Mouse (Mus musculus): Measurements from ENCODE around the gene Ide. TPM values are rescaled to one million over a fixed set of nuclear protein-coding genes. Genes with fewer than 3 reads are reported as not detected.

The Ide gene
- 54.3 and 65.3 TPM in 2 replicates for polyA plus RNA-seq (2014; fragmentation: Nextera tagmentation; extraction: Ambion mirVana)

- Histone ChIP-seq H3K27me3 (ENCODE audit: control insufficient read depth, insufficient read depth, low read length) (no peaks in the 10 kb centered on the region), H3K9me3 (ENCODE audit: control insufficient read depth, low read length) (no peaks in the 10 kb centered on the region), H3K4me2 (replicated peaks) (no peak within 1 kb of the TSS), H3K27ac (no peak within 1 kb of the TSS), H3K9ac (no peak within 1 kb of the TSS), H3K36me3 (replicated peaks; ENCODE audit: control insufficient read depth, insufficient read depth) (no peaks in the 10 kb centered on the region), H3K4me3 (replicated peaks; ENCODE audit: low read length) (no peak within 1 kb of the TSS), H3K4me1 (replicated peaks; ENCODE audit: control insufficient read depth, insufficient read depth, low read length) (no peaks in the 10 kb centered on the region)
- ATAC-seq (ENCODE audit: low FRiP score): no peak
- no peak for DNase-seq (ENCODE audit: low spot score)
- WGBS: 77% methylated on average over 4 of the region's 4 CpGs
Measured at GRCm38 (mm10) chr19:37337752-37338151, at the start of gene Ide. Gene Ide (minus strand): TSS chr19:37337852.

GRCm38 (mm10) chr19:37386126-37386525 is 48.5 kb upstream of the Ide start:
- whole genome bisulfite sequencing: 77% methylated on average over 3 of the region's 3 CpGs
- H3K4me3 ChIP-seq (replicated peaks; ENCODE audit: low read length): no peak overlapping the region
- no peaks in the 10 kb centered on the region for H3K27me3 ChIP-seq (ENCODE audit: control insufficient read depth, insufficient read depth, low read length)
- no peak overlapping the region for H3K9ac ChIP-seq
- ATAC-seq (ENCODE audit: low FRiP score) (no peak), DNase-seq (ENCODE audit: low spot score) (no peak)
- H3K9me3 ChIP-seq (ENCODE audit: control insufficient read depth, low read length): no peaks in the 10 kb centered on the region
- no peaks in the 10 kb centered on the region for H3K4me1 ChIP-seq (replicated peaks; ENCODE audit: control insufficient read depth, insufficient read depth, low read length)
- no peaks in the 10 kb centered on the region; the same call in 1 of the 2 replicates for H3K36me3 ChIP-seq (replicated peaks; ENCODE audit: control insufficient read depth, insufficient read depth)
- no peak overlapping the region for H3K27ac ChIP-seq
- no peak overlapping the region for H3K4me2 ChIP-seq (replicated peaks)

GRCm38 (mm10) chr19:37378816-37379215 is 41.2 kb upstream of the Ide start:
- Histone ChIP-seq H3K27ac (no peak overlapping the region), H3K27me3 (ENCODE audit: control insufficient read depth, insufficient read depth, low read length) (no peaks in the 10 kb centered on the region), H3K9ac (no peak overlapping the region), H3K4me1 (replicated peaks; ENCODE audit: control insufficient read depth, insufficient read depth, low read length) (peaks cover 10% of the 10 kb centered on the region), H3K4me2 (replicated peaks) (no peak overlapping the region), H3K4me3 (replicated peaks; ENCODE audit: low read length) (no peak overlapping the region), H3K36me3 (replicated peaks; ENCODE audit: control insufficient read depth, insufficient read depth) (no peaks in the 10 kb centered on the region), H3K9me3 (ENCODE audit: control insufficient read depth, low read length) (no peaks in the 10 kb centered on the region)
- ATAC-seq (ENCODE audit: low FRiP score) (no peak), DNase-seq (ENCODE audit: low spot score) (no peak)
- 89% methylated on average over 6 of the region's 6 CpGs for WGBS

DNA sequence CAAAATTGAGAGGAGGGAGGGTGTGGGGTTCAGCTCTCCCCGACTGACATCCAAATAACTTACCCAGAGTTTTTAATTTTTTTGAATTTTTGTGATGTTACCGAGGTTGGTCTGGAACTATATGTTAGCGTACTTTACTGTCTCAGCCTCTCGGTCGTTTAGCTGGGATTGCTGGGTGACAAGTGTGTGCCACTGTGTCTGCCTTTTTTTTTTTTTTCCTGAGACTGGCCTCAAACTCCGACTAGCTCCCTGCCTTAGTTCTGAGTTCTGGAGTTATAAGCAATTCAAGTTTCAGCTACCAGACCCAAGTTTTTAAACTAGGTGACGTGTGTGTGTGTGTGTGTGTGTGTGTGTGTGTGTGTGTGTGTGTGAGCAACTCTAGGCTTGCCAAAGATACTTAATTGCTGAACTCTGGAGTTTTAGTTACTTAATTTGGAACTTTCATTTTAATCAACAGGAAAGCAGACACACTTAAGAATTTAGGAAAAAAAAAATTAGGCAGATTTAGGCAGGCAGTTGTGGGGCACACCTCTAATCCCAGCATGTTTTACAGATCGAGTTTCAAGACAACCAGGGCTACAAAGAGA is 39.8 kb upstream of the Ide start:
- WGBS: 31% methylated on average over 8 of the region's 8 CpGs
- Histone ChIP-seq H3K36me3 (replicated peaks; ENCODE audit: control insufficient read depth, insufficient read depth) (no peaks in the 10 kb centered on the region), H3K27ac (no peak overlapping the region), H3K4me3 (replicated peaks; ENCODE audit: low read length) (peak overlapping the region; percentile 71), H3K27me3 (ENCODE audit: control insufficient read depth, insufficient read depth, low read length) (no peaks in the 10 kb centered on the region), H3K9ac (peak overlapping the region; percentile 51; the same call in 1 of the 2 replicates), H3K9me3 (ENCODE audit: control insufficient read depth, low read length) (no peaks in the 10 kb centered on the region), H3K4me1 (replicated peaks; ENCODE audit: control insufficient read depth, insufficient read depth, low read length) (peaks cover 10% of the 10 kb centered on the region), H3K4me2 (replicated peaks) (peak overlapping the region; percentile 81)
- DNase-seq (ENCODE audit: low spot score): no peak
- no peak for ATAC-seq (ENCODE audit: low FRiP score)

DNA sequence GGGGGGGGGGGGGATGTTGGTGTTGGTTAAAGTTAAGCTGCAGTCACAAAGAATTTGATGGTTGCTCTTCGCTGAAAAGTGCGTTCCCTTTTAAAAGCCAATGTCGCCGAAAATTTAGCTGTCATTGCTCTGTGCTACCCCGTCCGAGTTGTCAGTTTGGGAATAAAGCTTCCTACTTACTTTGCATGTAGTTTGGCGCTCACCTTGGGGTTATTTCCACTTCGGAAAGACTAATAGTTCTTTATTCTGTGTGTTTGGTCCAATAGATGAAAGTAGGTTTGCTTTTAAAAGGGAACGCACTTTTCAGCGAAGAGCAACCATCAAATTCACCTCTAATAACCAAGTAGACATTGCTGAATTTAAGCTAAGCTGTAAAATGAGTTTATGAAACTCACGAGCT is 39.2 kb upstream of the Ide start:
- Histone ChIP-seq H3K4me1 (replicated peaks; ENCODE audit: control insufficient read depth, insufficient read depth, low read length) (peaks cover 10% of the 10 kb centered on the region), H3K27ac (no peak overlapping the region), H3K36me3 (replicated peaks; ENCODE audit: control insufficient read depth, insufficient read depth) (no peaks in the 10 kb centered on the region), H3K27me3 (ENCODE audit: control insufficient read depth, insufficient read depth, low read length) (no peaks in the 10 kb centered on the region), H3K9me3 (ENCODE audit: control insufficient read depth, low read length) (no peaks in the 10 kb centered on the region), H3K9ac (peak overlapping the region; percentile 51), H3K4me2 (replicated peaks) (peak overlapping the region; percentile 81), H3K4me3 (replicated peaks; ENCODE audit: low read length) (peak overlapping the region; percentile 71)
- DNase-seq (ENCODE audit: low spot score): no peak
- WGBS: 2% methylated on average over 11 of the region's 11 CpGs
- ATAC-seq (ENCODE audit: low FRiP score): no peak

GRCm38 (mm10) chr19:37375755-37376615 is 38.3 kb upstream of the Ide start, which contains the start of gene Kif11:
Gene Kif11 (plus strand): TSS chr19:37376403.
- Histone ChIP-seq H3K4me3 (replicated peaks; ENCODE audit: low read length) (peak within 1 kb of the TSS; percentile 71), H3K27me3 (ENCODE audit: control insufficient read depth, insufficient read depth, low read length) (no peaks in the 10 kb centered on the region), H3K36me3 (replicated peaks; ENCODE audit: control insufficient read depth, insufficient read depth) (no peaks in the 10 kb centered on the region), H3K9me3 (ENCODE audit: control insufficient read depth, low read length) (no peaks in the 10 kb centered on the region), H3K4me2 (replicated peaks) (peak within 1 kb of the TSS; percentile 81), H3K27ac (peak within 1 kb of the TSS; percentile 91), H3K9ac (peak within 1 kb of the TSS; percentile 68), H3K4me1 (replicated peaks; ENCODE audit: control insufficient read depth, insufficient read depth, low read length) (peaks cover 10% of the 10 kb centered on the region)
- under 1% methylated on average over 73 of the region's 73 CpGs for WGBS
- ATAC-seq (ENCODE audit: low FRiP score) (peak; percentile 100), DNase-seq (ENCODE audit: low spot score) (peak; percentile 97)

- Histone ChIP-seq H3K27me3 (ENCODE audit: control insufficient read depth, insufficient read depth, low read length) (no peaks in the 10 kb centered on the region), H3K9me3 (ENCODE audit: control insufficient read depth, low read length) (no peaks in the 10 kb centered on the region), H3K9ac (peak overlapping the region; percentile 68), H3K36me3 (replicated peaks; ENCODE audit: control insufficient read depth, insufficient read depth) (no peaks in the 10 kb centered on the region), H3K27ac (peak overlapping the region; percentile 91), H3K4me3 (replicated peaks; ENCODE audit: low read length) (peak overlapping the region; percentile 71), H3K4me1 (replicated peaks; ENCODE audit: control insufficient read depth, insufficient read depth, low read length) (peaks cover 10% of the 10 kb centered on the region), H3K4me2 (replicated peaks) (peak overlapping the region; percentile 81)
- ATAC-seq (ENCODE audit: low FRiP score) (no peak), DNase-seq (ENCODE audit: low spot score) (no peak)
- 27% methylated on average over 7 of the region's 7 CpGs for WGBS
Measured at GRCm38 (mm10) chr19:37374941-37375754, 37.5 kb upstream of the Ide start.

GRCm38 (mm10) chr19:37370356-37370755 is 32.7 kb upstream of the Ide start:
- Histone ChIP-seq H3K4me3 (replicated peaks; ENCODE audit: low read length) (no peak overlapping the region), H3K9me3 (ENCODE audit: control insufficient read depth, low read length) (no peaks in the 10 kb centered on the region), H3K27ac (no peak overlapping the region), H3K9ac (no peak overlapping the region), H3K4me2 (replicated peaks) (no peak overlapping the region), H3K4me1 (replicated peaks; ENCODE audit: control insufficient read depth, insufficient read depth, low read length) (peaks cover 5% of the 10 kb centered on the region), H3K36me3 (replicated peaks; ENCODE audit: control insufficient read depth, insufficient read depth) (no peaks in the 10 kb centered on the region), H3K27me3 (ENCODE audit: control insufficient read depth, insufficient read depth, low read length) (no peaks in the 10 kb centered on the region)
- WGBS: 83% methylated on average over 5 of the region's 5 CpGs
- ATAC-seq (ENCODE audit: low FRiP score) (no peak), DNase-seq (ENCODE audit: low spot score) (no peak)

- H3K9me3 ChIP-seq (ENCODE audit: control insufficient read depth, low read length): no peaks in the 10 kb centered on the region
- no peaks in the 10 kb centered on the region for H3K27me3 ChIP-seq (ENCODE audit: control insufficient read depth, insufficient read depth, low read length)
- DNase-seq (ENCODE audit: low spot score): no peak
- no peak overlapping the region for H3K9ac ChIP-seq
- WGBS: 89% methylated on average over 4 of the region's 4 CpGs
- no peak overlapping the region for H3K4me3 ChIP-seq (replicated peaks; ENCODE audit: low read length)
- H3K4me1 ChIP-seq (replicated peaks; ENCODE audit: control insufficient read depth, insufficient read depth, low read length): peaks cover under 1% of the 10 kb centered on the region; the same call in 1 of the 2 replicates
- H3K27ac ChIP-seq: no peak overlapping the region
- H3K4me2 ChIP-seq (replicated peaks): no peak overlapping the region
- H3K36me3 ChIP-seq (replicated peaks; ENCODE audit: control insufficient read depth, insufficient read depth): no peaks in the 10 kb centered on the region
- no peak for ATAC-seq (ENCODE audit: low FRiP score)
Measured at GRCm38 (mm10) chr19:37369921-37370320, 32.3 kb upstream of the Ide start.
